Comparison of ENCODE assay signal across 27 mouse cellular contexts in the genomic region with DNA sequence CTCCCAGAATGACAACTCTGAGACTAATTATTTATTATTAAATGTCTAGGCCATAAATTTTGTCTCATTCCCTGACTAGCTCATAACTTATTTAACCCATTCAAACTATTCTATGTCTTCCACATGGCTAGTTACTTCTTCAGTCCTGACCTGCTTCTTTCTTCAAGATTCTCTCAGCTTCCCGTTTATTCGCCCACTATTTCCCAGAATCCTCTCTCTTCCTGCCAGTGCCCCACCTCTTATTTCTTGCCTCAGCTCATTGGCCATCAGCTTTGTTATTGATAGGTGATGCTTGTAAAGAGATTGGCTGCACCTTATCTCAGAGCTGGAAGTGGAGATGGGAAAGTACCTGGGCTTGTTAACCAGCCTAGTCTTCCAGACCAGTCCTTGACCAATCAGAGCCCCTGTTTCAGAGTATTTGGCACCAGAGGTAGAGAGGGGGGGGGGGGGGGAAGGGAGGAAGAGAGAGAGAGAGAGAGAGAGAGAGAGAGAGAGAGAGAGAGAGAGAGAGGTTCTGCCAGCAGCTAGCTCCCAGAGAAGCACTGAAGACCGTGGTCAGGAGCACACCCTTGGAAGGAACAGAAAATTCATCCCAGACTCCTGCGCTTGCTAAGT. TPM values are rescaled to one million over a fixed set of nuclear protein-coding genes. Genes with fewer than 3 reads are reported as not detected.
A peak's percentile ranks its signal among the peaks of the same experiment; 100 is the strongest.
DNase-seq lines count a peak whose midpoint lies in the region; ATAC-seq and TF ChIP-seq lines count a peak whose summit lies in the region.
"Had no signal": no experiment of that assay in that cellular context is flagged by ENCODE, and none has a peak within 500 bp of the region (broad histone marks: within the 10 kb centered on the region; RNA-seq: fewer than 3 reads in every experiment).

No protein-coding gene starts in this region.

- H3K27ac ChIP-seq in intestine, postnatal 0 days (ENCODE audit: low read depth, low read length), result no peak overlapping the region
- H3K27ac ChIP-seq in midbrain, embryonic 14.5 days (replicated peaks; ENCODE audit: low read depth, low read length), result no peak overlapping the region
- H3K27ac ChIP-seq: embryonic facial prominence, embryonic 12.5 days; embryonic facial prominence, embryonic 15.5 days; gastrocnemius, adult 2 months; heart, embryonic 10.5 days; heart, embryonic 13.5 days; hindbrain, embryonic 14.5 days; hindbrain, postnatal 0 days had no signal

- no peak overlapping the region for H3K9ac ChIP-seq in intestine, postnatal 0 days (ENCODE audit: low read depth, low read length)
- no peak overlapping the region for H3K9ac ChIP-seq in midbrain, embryonic 14.5 days (replicated peaks; ENCODE audit: low read length)
- H3K9ac ChIP-seq: embryonic facial prominence, embryonic 12.5 days; embryonic facial prominence, embryonic 15.5 days; forebrain, postnatal 0 days; heart, embryonic 13.5 days; hindbrain, embryonic 14.5 days had no signal

- H3K4me1 ChIP-seq in intestine, postnatal 0 days (replicated peaks; ENCODE audit: control insufficient read depth, insufficient read depth, low read length), result no peaks in the 10 kb centered on the region
- H3K4me1 ChIP-seq in midbrain, embryonic 14.5 days (ENCODE audit: control insufficient read depth, insufficient read depth, low read length), result no peaks in the 10 kb centered on the region

- no peak overlapping the region for H3K4me3 ChIP-seq in intestine, postnatal 0 days (ENCODE audit: low read depth, low read length)
- H3K4me3 ChIP-seq in midbrain, embryonic 14.5 days (replicated peaks; ENCODE audit: low read depth, low read length), result no peak overlapping the region
- H3K4me3 ChIP-seq: embryonic facial prominence, embryonic 12.5 days; embryonic facial prominence, embryonic 15.5 days; gastrocnemius, adult 2 months; heart, embryonic 10.5 days; heart, embryonic 13.5 days had no signal

- ATAC-seq in intestine, postnatal 0 days, result no peak
- no peak for ATAC-seq in midbrain, embryonic 14.5 days (ENCODE audit: low FRiP score, low TSS enrichment)
- ATAC-seq: forebrain, embryonic 14.5 days; forebrain, postnatal 0 days; hindbrain, postnatal 0 days; inflammation-experienced regulatory T-cells, adult 6 months had no signal

- WGBS in intestine, postnatal 0 days, result 84% methylated on average over 4 of the region's 4 CpGs
- 83% methylated on average over 4 of the region's 4 CpGs for WGBS in midbrain, embryonic 14.5 days

- peak; percentile 39 for DNase-seq in heart, adult 11 months
- no peak for DNase-seq in heart, adult 8-10 months (ENCODE audit: low spot score)
- DNase-seq in ES-CJ7 (ENCODE audit: low read depth, low spot score) (peak; percentile 23), ZHBTc4 (ENCODE audit: low read depth, low spot score) (peak; percentile 36)
- no peak for DNase-seq in midbrain, embryonic 14.5 days
- no peak for DNase-seq in spleen, adult 18-20 months
- DNase-seq: adrenal gland, adult 2 months; adrenal gland, postnatal 14 days; cerebellum, adult 11 months; cerebellum, adult 2 months; cerebellum, adult 9-11 months; cerebellum, postnatal 25 days; forebrain, postnatal 0 days; gastrocnemius, adult 2 months; gastrocnemius, postnatal 14 days; heart, adult 18-20 months; heart, postnatal 14 days; heart, postnatal 4 days had no signal

- H3K27me3 ChIP-seq in intestine, postnatal 0 days (replicated peaks; ENCODE audit: control insufficient read depth, insufficient read depth, low read length), result no peaks in the 10 kb centered on the region
- no peaks in the 10 kb centered on the region for H3K27me3 ChIP-seq in midbrain, embryonic 14.5 days (ENCODE audit: control insufficient read depth, insufficient read depth, low read length)
- H3K27me3 ChIP-seq: embryonic facial prominence, embryonic 12.5 days; embryonic facial prominence, embryonic 15.5 days; heart, embryonic 13.5 days had no signal

- no peaks in the 10 kb centered on the region for H3K9me3 ChIP-seq in intestine, postnatal 0 days (ENCODE audit: control insufficient read depth)
- H3K9me3 ChIP-seq in midbrain, embryonic 14.5 days (ENCODE audit: control insufficient read depth, low read length), result no peaks in the 10 kb centered on the region
- H3K9me3 ChIP-seq: embryonic facial prominence, embryonic 12.5 days; embryonic facial prominence, embryonic 15.5 days; heart, embryonic 10.5 days; heart, embryonic 13.5 days had no signal

- H3K36me3 ChIP-seq in intestine, postnatal 0 days (ENCODE audit: control insufficient read depth, insufficient read depth), result no peaks in the 10 kb centered on the region
- H3K36me3 ChIP-seq in midbrain, embryonic 14.5 days (ENCODE audit: control insufficient read depth, insufficient read depth, low read length), result no peaks in the 10 kb centered on the region
- H3K36me3 ChIP-seq: embryonic facial prominence, embryonic 12.5 days; embryonic facial prominence, embryonic 15.5 days; heart, embryonic 10.5 days; heart, embryonic 13.5 days had no signal

- no peak overlapping the region for H3K4me2 ChIP-seq in intestine, postnatal 0 days (replicated peaks; ENCODE audit: low read depth)
- H3K4me2 ChIP-seq in midbrain, embryonic 14.5 days (ENCODE audit: low read length), result no peak overlapping the region
- H3K4me2 ChIP-seq: embryonic facial prominence, embryonic 12.5 days; embryonic facial prominence, embryonic 15.5 days; heart, embryonic 13.5 days; hindbrain, embryonic 14.5 days had no signal

- no peak for TF ChIP-seq CTCF in intestine, postnatal 0 days (IDR thresholded peaks at IDR 0.05; ENCODE audit: low read depth)

RNA-seq across cellular contexts. Expression of gene Lpgat1, which starts 5.3 kb away (rescaled TPM):
- total RNA-seq in heart, adult 8-10 months (2022), result 100 to 1,000 TPM; 105 to 121 (median 111) TPM
- 135 and 138 TPM in 2 replicates for polyA plus RNA-seq in intestine, postnatal 0 days (2015; fragmentation: Nextera tagmentation; extraction: Ambion mirVana)
- 51.6 and 55.8 TPM in 2 replicates for polyA plus RNA-seq in midbrain, embryonic 14.5 days (2014; fragmentation: Nextera tagmentation; extraction: Ambion mirVana)

Comparison
In these comparisons a context has a peak if more than half of its experiments do, and no peak if none do; other contexts are left out.
1. DNase-seq: peak in heart, adult 11 months (single experiment), ES-CJ7 (single experiment) and ZHBTc4 (single experiment); none in heart, adult 8-10 months (single experiment), midbrain, embryonic 14.5 days (single experiment) and spleen, adult 18-20 months (0 of 2).